Mouse (Mus musculus) spleen, adult 12 weeks (tissue): ENCODE data around the gene Tubgcp6.
A peak's percentile ranks its signal among the peaks of the same experiment; 100 is the strongest.

Source experiments
- DNase-seq: peaks from one replicate; pipeline ENCODE4 v3.0.0; 2022; ENCODE audit warnings: low spot score

Gene Tubgcp6

DNA sequence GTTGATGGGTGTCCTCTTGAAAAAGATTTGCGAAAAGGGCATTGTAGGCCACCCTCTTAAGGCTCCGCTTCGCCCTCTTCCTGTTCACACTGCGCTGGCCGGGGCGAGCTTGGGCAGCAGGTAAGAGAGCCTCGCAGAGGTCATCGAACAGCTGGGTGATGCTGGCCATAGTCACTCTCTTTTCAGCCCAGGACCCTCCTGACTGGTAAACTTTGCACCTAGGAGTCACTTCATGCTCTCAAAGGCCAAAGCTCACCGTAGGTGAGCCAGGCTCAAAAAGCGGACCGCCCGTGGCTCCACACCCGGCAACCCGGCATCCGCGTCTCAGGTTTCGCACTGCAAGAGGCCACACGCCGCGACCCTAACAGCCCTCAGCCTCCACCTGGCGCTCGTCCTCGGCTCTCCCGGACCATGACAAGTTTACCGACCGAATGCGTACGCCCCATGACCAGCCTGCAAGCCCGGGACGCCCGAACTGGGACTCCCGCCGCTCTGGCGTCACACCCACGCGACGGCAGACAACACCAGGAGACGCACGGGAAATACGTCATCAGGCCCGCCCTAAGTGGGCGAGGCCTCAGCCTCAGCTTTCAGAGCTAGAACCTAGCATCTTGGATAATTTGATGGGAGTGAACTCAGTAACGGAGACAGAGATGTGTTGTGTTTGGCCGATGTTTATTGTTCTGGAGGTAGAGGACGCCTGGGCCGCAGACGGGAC, at the start of gene Tubgcp6:
Gene Tubgcp6, minus strand, starts transcription at position 464 of the 718 bp plus-strand sequence.
- peak; percentile 95 for DNase-seq

DNA sequence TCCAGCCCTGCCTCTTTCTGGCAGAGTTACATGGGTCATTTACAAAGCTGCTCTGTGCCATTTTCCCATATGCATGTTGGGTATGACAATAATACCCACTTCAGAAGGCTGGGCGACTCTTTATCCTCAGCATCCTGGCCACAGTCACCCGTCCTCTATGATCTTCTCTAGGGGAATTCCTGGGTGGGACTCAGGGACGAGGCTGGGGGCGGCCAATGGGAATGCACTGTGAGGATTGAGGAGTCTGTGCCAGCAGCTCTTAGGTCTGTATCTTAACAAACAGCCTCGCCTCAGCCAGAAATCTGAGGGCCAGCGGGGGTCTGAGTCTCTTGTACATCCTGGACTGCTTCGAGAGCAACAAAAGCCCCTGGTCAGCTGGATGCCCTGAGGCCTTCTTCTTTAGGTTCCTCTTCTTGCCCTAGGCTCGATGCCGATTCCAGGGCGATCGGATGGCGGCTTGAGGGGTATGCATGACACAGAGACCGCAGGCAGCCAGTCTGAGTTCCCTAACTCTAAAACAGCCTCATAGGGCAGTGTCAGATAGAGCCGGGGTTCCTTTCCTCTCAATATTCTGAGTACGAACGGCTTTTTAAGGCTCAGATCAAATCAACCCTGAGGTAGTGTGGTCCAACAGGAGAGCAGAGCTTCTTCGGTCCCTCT, 49.5 kb upstream of the Tubgcp6 start:
- DNase-seq: no peak

DNA sequence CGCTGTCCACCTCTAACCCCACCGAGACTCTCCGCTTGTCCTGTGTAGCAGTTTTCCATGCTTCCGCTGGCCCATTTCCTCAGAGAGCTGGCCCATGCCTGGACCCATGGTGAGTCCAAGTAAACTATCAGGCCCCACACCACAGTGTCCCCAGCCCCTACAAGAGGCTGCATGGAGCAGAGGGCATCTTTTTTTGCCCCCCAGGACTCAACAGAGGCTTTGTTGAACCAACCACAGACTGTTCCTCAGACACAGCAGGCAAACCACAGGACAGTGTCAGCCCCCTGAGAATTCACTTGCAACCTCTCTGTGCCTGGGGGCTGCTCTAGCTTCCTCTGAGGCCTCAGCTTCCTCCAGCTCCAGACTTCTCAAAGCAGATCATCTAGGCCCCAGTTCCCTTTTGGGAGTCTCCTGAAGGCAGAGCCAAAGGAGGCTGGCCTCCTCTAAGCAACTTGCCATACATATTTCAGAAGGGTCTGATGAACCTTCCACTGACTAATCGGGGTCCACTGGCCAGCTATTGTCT, 48.7 kb upstream of the Tubgcp6 start:
- DNase-seq: no peak

DNA sequence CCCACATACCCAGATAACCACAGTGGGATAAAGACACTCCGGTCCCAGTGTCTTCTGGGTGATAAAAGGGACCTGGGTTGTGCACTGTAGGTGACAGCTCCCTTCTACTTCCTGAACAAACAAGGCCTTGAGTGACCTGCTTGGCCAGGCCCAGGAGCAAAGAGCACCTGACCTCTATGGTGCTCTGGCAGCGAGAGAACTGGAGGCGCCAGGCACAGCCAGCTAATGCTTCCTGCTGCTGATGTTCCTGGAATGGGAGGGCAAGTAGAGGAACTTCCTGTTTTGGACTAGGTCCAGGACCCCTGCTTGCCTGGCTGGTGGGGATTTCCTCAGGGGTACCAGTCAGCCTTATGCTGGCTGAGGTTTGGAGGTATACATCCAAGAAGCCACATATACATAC, 47.2 kb upstream of the Tubgcp6 start:
- DNase-seq: no peak

DNA sequence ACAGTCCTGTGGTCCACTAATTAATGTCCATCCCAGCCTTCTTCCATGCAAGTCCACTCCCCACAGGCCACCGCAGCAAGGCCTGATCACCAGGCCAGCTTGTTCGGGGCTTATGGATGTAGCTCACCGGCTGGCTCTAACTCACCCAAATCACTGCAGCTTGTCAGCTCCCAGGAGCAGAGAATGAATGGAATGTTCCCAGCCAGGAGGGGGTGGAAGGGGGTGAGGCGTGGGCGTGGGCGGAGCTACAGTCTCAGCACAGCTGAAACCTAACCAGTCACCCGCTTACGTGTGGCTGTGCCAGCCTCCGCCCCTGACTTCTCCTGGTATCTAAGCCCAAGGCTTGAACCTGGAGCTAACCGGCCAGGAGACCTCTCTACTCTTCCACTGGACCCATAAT, 46.5 kb upstream of the Tubgcp6 start:
- no peak for DNase-seq

DNA sequence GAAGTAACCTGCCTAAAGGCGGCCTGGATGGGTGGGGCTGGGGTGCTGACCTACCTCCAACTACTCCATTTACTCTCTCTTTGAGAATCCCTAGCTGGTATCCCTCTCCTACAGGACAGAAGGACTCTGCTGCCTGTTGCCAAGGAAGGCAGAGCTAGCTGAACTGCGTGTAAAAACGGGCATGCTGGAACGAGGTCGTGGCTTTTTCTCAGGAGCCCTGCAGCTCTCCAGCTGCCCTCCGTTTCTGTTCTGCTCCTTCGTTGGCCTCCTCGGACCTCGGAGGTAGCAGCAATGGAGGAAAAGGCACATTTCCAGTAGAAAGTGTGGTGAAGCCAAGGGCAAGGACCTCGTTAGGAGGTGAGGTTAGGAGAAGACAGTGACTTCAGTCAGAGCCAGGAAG, 46.0 kb upstream of the Tubgcp6 start:
- DNase-seq: no peak

DNA sequence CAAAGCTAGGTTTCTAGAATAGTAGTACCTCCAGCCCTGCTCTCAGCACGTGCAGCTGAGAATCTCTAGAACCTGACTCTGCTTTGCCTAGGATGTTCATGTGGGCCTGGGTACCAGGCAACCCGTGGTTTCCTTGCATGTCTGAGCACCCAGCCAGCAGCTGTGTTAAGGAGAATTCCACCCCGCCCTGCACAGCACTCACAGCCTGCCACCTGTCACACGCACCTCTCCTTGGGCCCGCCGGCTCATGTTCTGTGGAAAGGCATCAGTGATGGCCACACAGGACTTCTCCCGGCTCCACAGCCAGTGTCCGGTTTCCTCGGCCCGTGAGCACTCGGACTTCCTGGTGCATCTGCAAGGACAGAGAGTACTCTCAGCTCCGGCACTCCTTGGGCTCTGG, 42.6 kb upstream of the Tubgcp6 start:
- no peak for DNase-seq

DNA sequence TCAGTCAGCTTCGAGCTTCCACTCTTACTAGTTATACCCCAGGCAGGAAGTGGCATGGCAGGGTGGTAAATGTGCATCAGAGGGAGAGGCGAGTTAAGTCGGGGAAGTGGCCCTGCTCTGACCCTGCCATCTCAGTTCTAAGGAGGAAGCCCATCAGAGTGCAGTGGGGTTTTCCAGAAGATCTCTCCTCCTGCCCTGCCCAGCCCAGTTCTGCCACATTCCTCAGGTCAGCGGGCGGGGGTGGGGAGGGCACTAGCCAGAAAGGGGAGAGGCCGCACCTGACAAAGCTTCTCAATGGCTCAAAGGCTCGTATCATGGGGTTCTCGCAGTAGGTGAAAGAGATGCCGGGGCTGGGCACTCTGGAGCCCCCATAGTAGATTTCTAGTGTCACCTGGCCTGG, 38.5 kb upstream of the Tubgcp6 start:
- DNase-seq: no peak

DNA sequence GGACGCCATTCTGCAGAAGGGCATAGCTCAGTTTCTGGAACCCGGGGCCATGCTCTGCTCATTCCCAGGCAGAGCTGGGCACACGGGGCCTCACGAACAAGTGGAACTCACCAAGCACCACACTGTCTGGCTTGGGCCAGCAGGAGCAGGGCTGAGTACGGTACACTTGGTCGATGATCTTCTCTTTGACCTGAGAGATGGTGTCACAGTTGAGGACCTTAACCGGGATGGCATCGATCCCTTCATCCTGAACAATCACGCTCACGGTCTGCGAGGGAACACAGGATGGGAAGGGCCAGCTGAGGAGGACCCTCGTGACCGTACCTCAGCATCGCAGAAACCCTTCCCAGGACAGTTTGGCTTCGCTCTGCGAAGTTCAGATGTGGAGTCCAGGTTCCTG, 35.6 kb upstream of the Tubgcp6 start:
- no peak for DNase-seq

DNA sequence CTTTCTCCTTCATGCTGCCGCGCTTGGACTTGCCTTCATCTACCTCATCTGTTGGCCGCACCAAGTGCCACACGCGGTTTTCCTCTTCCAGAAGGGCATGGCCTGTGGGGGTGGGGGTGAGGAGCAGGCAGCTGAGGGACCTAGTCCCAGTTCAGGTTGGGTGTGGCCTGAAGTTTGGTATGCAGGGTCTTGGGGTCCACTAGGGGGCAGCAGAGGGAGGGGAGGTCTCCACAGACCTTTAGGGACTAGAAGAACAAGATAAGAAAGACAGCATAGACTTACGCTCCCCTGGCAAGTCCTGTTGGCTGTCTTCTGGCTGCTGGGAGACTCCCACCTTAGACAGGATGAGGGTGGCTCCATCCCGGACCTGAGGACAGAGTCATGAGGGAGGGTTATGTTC, 35.0 kb upstream of the Tubgcp6 start:
- peak; percentile 36 for DNase-seq

DNA sequence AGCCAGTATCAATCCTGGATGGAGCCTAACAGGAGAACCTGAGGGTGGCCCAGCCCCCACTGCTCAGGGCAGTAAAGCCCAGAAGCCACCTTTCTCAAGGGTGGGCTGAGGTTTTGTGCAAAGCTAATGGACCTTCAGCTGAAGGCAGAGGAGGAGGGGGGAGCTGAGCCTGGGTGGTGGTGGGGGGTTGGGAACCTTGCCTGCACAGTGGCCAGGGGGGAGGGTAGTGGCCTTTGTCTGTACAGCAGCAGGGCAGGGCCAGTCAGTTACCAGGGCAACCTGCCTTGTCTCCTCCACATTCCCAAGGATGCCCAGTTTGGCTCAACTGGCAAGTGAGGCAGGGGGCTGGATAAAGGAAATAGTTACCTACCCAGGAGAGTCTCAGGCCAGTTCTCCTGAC, 29.4 kb upstream of the Tubgcp6 start:
- DNase-seq: no peak

DNA sequence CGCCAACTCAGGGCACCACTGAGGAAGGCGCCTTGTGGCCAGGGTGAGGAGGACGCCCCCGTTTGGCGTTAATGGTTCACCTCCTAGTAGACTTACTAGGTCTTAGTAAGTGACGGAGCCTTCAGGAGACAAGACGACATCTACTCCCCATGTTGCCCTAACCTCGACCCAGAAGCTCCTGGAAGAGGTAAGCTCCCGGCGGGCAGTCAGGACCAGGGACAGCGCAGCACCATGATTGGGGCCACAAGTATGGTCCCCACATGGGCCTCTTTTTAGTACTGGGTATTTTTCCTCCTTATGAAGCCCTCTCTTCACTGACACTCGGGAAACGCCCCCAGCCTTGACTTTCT, 27.1 kb upstream of the Tubgcp6 start:
- no peak for DNase-seq

DNA sequence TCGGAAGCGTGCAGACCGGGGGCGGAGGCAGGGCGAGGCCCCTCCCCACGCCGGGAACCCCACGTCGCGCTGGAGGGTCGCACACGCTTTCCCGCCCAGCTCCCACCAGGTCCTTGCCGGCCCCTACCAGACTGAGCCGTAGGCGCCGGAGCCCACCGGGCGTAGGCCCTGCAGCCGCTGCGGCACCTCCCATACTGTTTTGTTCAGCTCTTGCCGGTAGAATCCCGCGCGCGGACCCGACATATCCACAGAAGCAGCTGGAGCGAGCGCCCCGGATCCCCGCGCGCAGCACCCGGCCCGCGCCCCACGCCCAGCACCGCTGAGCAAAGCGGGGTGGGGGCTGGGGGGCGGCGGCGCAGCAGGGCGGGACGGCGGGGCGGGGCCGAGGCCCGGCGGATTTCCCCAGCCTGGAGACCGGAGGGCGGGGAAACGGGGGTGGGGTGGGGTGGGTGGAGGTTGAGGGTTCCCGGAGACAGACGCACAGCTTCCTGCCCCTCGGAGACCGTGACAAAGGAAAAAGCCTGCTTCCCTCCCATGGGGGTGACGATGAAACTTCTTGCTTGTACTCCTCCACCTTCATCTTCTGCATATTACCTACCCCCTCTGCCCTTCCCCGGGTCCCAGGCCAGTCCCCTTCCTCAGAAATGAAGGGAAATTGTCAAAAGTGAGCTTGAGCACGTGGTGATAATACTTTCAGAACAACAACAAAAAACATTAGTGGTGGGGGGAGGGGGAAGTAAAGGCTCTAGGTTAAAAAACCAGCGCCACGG, 26.5 kb upstream of the Tubgcp6 start, which contains the start of gene Mapk11:
Gene Mapk11, minus strand, starts transcription at position 358 of the 770 bp plus-strand sequence.
- DNase-seq: no peak

DNA sequence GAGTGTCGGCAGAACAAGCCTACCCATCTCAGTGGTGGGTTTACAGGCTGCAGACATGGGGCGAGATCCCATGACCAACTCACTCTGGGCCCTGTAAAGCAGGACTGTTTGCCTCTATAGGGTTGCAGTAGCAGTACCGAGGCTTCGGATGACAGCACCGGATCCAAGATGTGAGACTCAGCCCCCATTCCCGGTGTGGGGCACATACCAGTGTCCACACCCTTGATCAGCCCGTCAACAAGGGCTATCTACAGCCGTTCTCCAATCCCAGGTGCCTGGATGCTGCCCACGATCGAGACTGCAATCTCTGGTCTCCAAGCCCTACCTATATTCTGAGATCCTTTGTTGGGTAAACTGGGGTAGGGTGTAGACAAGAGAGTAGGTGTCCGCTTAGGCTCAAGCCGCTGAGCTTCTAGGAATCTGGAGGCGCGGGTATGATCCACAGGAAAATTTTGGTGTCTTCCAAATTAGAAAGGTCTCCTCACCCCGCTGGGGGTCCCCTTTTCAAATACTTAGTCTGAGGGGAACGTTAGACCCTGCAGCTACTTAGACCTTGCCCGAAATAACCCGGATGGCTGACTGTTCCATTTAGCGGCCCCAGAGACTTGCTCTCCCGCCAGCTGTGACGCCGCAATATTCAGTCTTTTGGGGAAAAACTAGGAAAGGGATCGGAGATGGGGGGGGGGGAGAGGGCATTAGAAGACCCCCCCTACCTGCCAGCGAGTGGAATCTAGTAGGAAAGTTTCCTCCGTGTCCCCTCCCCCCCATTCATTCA, 25.8 kb upstream of the Tubgcp6 start:
- no peak for DNase-seq

DNA sequence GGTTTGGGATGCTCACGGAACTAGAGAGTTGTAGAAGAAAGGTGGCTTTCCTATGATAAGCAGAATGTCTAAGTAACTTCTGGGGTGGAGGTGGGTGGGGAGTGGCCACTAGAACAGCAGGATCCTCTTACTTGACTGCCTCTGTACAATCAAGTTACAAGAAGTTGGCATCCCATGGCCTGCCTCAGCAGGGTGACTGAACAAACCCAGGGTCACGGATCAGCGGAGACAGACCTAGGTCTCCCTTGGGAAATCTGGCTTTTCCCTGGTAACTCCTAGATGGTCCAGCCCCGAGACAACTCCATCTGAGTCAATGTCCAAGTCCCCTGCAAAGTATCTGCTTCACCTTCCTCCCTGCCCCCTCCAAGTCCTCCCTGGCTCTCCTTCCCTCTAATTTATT, 25.0 kb upstream of the Tubgcp6 start:
- DNase-seq: no peak

DNA sequence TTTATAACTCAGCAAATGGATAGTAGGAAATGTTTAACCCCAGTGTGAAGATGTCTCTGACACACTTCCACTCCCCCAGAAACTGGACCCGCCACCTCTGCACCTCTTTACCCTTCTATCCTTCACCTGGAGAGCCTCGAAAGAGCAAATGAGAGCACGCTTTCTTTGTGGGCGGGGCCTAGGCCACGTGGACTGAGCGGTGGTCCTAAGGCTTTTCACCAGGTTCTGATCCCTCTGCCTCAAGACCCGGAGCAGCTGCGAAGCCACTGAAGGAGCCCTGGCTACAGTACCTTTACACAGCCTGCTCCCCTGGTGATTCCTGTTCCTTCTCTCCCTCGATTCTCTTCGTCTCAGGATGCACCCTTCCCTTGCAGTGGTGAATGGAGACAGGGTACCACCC, 24.5 kb upstream of the Tubgcp6 start:
- DNase-seq: no peak

DNA sequence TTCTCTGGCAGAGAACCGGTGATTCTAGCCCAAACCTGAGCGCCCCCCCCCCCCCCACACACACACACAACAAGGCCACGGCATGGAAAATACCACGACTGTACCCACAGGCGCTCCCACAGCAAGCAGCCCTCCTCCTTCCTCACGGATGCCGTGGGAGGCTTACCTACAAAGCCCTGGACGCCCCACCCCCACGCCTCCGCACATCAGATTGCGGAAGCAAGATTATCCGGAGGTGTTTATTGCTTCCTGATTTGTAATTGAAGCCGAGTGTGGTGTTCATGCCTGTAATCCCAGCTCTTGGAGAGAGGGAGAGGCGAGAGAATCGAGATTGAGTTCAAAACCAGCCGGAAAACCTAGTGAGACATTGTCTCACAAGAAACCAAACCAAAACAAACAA, 24.1 kb upstream of the Tubgcp6 start:
- DNase-seq: no peak

DNA sequence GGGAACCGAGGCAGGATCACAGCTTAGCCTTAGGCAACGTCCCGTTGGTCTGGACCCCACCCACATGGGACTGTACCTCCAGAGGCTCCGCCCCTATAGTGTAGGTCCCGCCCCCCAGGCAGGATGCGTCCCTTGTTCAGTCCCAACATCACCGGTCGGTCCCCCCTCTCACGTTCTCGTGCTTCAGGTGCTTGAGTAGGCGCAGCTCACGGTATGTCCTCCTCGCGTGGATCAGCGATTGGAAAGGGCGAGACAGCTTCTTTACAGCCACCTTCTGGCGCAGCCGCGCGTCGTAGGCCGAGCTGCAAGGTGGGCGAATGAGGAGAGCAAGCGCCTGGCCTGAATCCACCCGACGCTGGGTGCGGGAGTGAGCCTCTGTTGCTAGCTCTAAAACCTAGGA, 23.6 kb upstream of the Tubgcp6 start:
- no peak for DNase-seq

DNA sequence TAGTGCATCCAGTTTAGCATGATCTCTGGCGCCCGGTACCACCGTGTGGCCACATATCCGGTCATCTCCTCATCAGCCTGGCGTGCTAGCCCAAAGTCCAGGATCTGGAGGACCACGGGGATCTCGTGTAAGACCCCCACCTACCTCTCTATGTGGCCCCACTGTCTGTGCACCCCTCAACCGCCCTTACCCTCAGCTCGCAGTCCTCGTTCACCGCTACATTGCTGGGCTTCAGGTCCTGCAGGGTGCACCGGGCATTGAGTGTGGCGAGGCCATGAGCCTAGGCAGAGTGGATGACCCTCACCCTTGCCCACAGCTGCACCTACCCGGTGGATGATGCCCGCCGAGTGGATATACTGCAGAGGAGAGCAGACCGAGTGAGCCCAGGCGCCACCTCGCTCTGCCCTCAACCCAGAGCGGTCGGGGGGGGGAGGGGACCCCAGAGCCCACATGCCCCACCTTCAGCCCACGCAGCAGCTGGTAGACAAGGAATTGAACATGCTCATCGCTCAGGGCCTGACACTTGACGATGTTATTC, 23.0 kb upstream of the Tubgcp6 start:
- no peak for DNase-seq

DNA sequence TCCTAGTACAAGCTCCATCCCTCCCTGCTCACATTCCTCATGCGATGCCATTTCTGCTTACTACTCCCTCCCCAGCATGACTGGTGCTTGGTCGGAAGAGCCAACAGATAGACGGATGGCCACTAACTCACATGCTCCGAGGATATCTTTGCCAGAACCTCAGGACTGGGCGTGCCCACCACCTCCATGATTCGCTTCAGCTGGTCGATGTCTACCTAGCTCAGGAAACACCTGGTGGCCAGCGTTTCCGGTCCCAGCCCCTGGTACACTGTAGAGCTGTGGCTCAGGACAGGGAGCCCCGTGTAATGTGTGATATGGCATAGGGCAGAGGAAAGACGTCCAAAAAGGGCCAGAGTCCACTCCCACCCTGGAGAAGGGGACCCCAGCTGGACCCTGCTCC, 22.1 kb upstream of the Tubgcp6 start:
- DNase-seq: no peak

DNA sequence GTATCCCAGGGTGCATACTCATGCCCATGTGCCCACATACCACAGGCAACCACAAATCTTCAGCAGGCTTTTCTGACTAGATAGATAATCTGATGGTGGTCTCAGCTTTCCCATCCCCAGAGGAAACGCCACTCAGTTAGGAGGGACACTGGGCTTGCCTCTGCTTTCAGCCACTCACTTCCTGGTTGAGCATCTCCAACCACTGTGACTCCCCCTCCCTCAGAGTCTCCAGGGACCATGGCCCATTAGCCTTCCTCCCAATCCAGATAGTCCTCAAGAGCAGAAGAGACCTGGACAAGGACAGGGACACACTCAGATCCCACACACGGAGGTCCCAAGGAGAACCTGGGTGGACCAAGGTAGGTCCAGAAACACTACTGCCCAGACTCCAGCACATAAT, 20.2 kb upstream of the Tubgcp6 start:
- no peak for DNase-seq

DNA sequence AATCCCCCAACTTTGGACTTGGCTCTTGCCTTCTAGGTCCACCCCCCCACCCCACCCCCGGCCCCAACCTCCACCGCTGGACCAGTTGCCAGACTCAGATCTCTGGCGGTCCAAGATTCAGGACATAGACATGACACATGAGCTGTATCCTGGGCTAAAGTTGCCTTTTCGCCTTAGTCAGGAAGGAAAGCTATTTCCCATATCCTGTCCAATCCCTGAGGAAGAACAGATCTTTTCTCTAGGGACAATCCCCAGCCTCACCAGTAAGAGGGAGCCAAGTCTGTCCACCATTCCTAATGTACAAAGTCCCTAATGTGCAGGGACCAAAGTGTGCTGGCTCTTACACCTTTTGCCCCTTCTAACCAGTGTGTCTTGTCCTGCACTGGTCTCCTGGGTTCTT, 19.0 kb upstream of the Tubgcp6 start:
- DNase-seq: no peak
